Mouse (Mus musculus) G1E-ER4 (cell line): Measurements from ENCODE around the gene Retnlg. TPM values are rescaled to one million over a fixed set of nuclear protein-coding genes. Genes with fewer than 3 reads are reported as not detected.

ENCODE experiments used
- GATA1 ChIP-seq: IDR thresholded peaks from one replicate; pipeline ENCODE4 v1.8.0; 2012; ENCODE audit warnings: low read length, inconsistent platforms
- polyA plus RNA-seq: library from polyadenylated mRNA; stranded (reverse); fragments of >175 nt; gene quantifications from 2 replicates; pipeline ENCODE4 v1.2.3, GENCODE M21; 2012

Gene Retnlg
- not detected in 2 replicates for polyA plus RNA-seq

- no peak for TF ChIP-seq GATA1
Observed at GRCm38 (mm10) chr16:48872321-48872720, at the start of gene Retnlg. Retnlg (plus strand) TSS chr16:48872621.

- TF ChIP-seq GATA1, result no peak
Observed at GRCm38 (mm10) chr16:48826474-48826873, 45.9 kb upstream of the Retnlg start.

GRCm38 (mm10) chr16:48827625-48828024, 44.8 kb upstream of the Retnlg start:
- no peak for TF ChIP-seq GATA1

GRCm38 (mm10) chr16:48829060-48829459, 43.4 kb upstream of the Retnlg start:
- TF ChIP-seq GATA1, result no peak

- TF ChIP-seq GATA1, result no peak
Observed at GRCm38 (mm10) chr16:48832055-48832454, 40.4 kb upstream of the Retnlg start.

- TF ChIP-seq GATA1, result no peak
Observed at GRCm38 (mm10) chr16:48842266-48842665, 30.2 kb upstream of the Retnlg start, which contains the start of gene Retnla. Retnla (plus strand) TSS chr16:48842551.

GRCm38 (mm10) chr16:48843671-48844386, 28.6 kb upstream of the Retnlg start:
- no peak for TF ChIP-seq GATA1

- no peak for TF ChIP-seq GATA1
Observed at GRCm38 (mm10) chr16:48867690-48868089, 4.7 kb upstream of the Retnlg start.

- no peak for TF ChIP-seq GATA1
Observed at GRCm38 (mm10) chr16:48868663-48869062, 3.8 kb upstream of the Retnlg start.

- no peak for TF ChIP-seq GATA1
Observed at GRCm38 (mm10) chr16:48869671-48870070, 2.8 kb upstream of the Retnlg start.

- TF ChIP-seq GATA1, result no peak
Observed at GRCm38 (mm10) chr16:48871754-48872153, 667 bp upstream of the Retnlg start.

- TF ChIP-seq GATA1, result no peak
Observed at GRCm38 (mm10) chr16:48890733-48891132, 18.3 kb downstream of the Retnlg start.

- no peak for TF ChIP-seq GATA1
Observed at GRCm38 (mm10) chr16:48899868-48900267, 27.4 kb downstream of the Retnlg start.

GRCm38 (mm10) chr16:48911184-48911583, 38.8 kb downstream of the Retnlg start:
- peak; percentile 67 for TF ChIP-seq GATA1

- no peak for TF ChIP-seq GATA1
Observed at GRCm38 (mm10) chr16:48913206-48913605, 40.8 kb downstream of the Retnlg start.

- TF ChIP-seq GATA1, result peak; percentile 84
Observed at GRCm38 (mm10) chr16:48923724-48924123, 51.3 kb downstream of the Retnlg start.

Other genes starting within 250 kb of the Retnlg start
- gene Trat1, start 100.6 kb upstream of the Retnlg start, polyA plus RNA-seq, result not detected in 2 replicates
- not detected in 2 replicates for gene Retnlb, start 55.8 kb upstream of the Retnlg start, polyA plus RNA-seq
- not detected in 2 replicates for gene Retnla, start 30.1 kb upstream of the Retnlg start, polyA plus RNA-seq
- gene Dzip3, start 121.5 kb downstream of the Retnlg start, polyA plus RNA-seq, result 11.1 and 14.3 TPM in 2 replicates
- gene Cip2a, start 121.6 kb downstream of the Retnlg start, polyA plus RNA-seq, result 4.2 and 6.0 TPM in 2 replicates
- gene Myh15, start 184.9 kb downstream of the Retnlg start, polyA plus RNA-seq, result not detected in 2 replicates